Mouse (Mus musculus) testis, postnatal 14 days (tissue): ENCODE results near the gene Gm49380.

Experiments
- DNase-seq: peaks from one replicate; pipeline ENCODE4 v3.0.0; 2021; ENCODE audit warnings: low spot score

The Gm49380 gene

GRCm38 (mm10) chr9:44046426-44046825, 66.9 kb downstream of the Gm49380 start:
- no peak for DNase-seq

DNA sequence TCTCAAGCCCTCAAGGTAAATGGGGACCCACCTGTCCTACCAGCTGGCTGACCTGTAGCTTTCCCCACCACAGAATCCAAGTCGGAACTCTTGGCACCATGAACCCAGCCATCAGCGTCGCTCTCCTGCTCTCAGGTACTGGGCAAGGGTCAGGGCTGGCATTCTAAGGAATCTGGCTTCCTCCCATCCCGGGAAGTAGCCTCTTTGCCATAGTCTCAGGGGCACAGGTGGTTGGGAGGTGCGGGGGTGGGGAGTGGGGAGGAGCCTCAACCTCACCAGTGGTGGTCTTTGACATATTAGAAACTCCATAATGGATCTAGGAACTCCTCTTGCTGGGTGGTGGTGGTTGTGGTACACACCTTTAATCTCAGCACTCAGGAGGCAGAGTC, 67.4 kb downstream of the Gm49380 start:
- DNase-seq = no peak

DNA sequence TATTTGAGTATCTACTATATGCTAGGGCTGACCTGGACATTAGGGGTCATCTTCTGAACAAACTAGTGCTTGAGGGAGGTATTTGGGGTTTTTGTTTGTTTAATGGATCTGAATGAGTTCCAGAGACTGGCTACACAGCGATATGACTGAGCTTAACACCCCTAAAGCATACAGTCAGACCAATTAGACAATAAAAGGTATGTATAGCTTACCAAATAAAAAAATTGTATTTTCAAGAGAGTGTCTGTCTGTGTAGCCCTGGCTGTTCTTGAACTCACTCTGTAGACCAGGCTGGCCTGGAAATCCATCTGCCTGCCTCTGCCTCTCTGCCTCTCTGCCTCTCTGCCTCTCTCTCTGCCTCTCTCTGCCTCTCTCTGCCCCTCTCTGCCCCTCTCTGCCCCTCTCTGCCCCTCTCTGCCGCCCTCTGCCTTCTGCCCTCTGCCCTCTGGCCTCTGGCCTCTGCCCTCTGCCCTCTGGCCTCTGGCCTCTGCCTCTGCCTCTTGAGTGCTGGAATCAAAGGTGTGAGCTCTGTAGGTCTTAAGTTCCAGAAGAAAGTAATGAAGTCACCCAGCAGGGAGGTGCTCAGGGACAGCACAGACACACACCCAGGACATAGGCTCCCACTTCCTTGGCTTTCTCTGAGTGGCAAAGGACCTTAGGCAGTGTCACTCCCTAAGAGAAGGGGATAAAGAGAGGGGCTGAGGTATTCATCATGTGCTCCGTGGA, 68.0 kb downstream of the Gm49380 start:
- DNase-seq = no peak

DNA sequence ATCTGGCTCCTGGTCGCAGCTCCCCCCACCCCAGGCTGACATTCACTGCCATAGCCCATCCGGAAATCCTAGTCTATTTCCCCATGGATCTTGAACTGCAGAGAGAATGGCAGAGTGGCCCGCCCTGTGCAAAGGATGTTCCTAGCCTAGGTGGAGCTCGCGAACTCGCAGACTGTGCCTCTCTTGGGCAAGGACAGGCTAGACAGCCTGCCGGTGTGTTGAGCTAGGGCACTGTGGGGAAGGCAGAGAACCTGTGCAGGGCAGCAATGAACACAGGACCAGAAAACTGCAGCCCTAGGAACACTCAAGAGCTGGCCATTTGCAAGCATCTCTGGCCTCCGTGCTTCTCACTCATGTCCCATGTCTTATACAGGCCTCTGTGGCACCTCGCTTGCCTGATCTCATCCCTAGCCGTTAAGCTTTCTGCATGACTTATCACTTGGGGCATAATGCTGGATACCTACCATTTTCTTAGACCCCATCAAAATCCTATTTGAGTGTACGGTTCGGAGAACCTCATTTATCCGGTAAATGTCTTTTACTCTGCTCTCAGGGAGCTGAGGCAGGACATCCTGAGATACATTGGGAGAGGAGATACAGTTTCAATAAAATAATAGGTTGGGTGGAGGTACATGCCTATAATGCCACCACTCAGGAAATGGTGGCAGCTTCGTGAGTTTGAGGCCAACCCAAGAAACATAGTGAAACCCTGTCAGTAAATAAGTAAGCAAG, 68.7 kb downstream of the Gm49380 start:
- no peak for DNase-seq

DNA sequence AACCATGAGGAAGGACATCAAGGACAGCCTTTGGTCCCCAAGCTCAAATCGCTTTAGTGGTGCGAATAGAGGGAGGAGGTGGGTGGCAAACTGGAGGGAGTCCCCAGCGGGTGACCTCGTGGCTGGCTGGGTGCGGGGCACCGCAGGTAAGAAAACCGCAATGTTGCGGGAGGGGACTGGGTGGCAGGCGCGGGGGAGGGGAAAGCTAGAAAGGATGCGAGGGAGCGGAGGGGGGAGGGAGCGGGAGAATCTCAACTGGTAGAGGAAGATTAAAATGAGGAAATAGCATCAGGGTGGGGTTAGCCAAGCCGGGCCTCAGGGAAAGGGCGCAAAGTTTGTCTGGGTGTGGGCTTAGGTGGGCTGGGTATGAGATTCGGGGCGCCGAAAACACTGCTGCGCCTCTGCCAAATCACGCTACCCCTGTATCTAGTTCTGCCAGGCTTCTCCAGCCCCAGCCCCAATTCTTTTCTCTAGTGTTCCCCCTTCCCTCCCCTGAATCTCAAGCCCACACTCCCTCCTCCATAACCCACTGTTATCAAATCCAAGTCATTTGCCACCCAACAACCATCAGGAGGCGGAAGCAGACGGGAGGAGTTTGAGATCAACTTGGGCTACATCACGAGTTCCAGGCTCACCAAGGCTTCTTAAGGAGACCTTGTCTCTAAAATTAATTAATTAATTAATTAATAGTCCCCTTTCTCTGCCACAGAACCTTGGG, 69.4 kb downstream of the Gm49380 start:
- DNase-seq = no peak

GRCm38 (mm10) chr9:44042836-44043707, 70.2 kb downstream of the Gm49380 start, which contains the start of gene Thy1:
TSS of gene Thy1 (plus strand) at chr9:44043384.
- DNase-seq = no peak

DNA sequence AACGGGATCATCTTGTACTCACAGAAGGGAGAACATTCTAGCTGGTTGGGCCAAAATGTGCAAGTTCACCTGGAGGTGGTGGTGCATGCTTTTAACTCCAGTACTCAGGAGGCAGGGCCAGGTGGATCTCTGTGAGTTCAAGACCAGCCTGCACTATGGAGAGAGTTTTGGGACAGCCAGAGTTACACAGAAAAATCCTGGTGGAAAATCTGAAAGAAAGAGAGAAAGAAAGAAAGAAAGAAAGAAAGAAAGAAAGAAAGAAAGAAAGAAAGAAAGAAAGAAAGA, 71.0 kb downstream of the Gm49380 start:
- no peak for DNase-seq

- DNase-seq = no peak
Measured at GRCm38 (mm10) chr9:44041511-44042395, 71.5 kb downstream of the Gm49380 start.

- DNase-seq = no peak
Measured at GRCm38 (mm10) chr9:44037106-44037505, 76.2 kb downstream of the Gm49380 start.

DNA sequence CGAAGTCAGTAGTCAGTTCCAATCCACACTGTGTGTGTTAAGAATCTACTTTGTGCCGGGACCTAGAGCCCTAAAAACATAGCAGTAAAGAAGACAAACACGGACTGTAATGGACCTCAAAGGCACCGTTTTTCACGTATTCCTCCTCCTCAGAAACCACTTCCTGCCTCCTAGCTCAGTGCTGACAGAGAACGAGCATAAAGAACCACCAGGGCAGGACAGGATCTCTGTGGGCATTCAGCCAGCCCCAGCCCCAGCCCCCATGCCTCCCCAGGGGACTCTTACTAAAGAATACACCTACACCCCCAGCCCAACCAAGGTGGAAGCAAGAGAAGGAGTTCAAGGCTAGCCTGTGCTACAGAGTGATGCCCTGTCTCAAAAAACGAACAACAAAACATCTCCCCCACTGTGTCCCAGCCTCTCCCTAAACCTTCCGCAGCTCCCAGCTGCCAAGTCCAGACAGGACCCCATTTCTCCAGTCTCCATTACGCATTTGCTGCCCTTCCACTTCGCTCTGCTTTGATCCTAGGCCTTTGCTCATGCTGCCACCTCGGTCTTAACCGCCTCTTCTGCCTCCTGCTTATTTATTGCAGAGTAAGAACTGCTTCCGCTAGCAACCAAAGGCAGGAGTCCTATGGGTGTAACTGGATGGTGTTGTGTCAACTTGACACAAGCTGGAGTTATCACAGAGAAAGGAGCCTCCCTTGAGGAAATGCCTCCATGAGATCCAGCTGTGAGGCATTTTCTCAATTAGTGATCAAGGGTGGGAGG, 79.2 kb downstream of the Gm49380 start:
- DNase-seq = no peak

DNA sequence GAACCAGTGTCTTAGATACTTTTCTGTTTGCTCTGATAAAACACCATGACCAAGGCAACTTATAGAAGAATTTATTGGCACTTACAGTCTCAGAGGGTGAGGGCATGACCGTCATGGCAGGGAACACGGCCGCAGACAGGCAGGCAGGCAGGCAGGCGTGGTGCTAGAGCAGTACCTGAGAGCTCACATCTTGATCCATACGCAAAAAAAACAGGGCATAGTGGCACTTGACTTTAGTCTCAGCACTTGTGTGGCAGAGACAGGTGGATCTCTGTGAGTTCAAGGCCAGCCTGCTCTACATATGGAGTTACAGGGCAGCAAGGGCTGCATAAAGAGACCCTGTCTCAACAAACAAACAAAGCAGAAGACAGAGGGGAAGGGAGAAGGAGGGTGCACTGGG, 80.0 kb downstream of the Gm49380 start:
- DNase-seq = no peak

DNA sequence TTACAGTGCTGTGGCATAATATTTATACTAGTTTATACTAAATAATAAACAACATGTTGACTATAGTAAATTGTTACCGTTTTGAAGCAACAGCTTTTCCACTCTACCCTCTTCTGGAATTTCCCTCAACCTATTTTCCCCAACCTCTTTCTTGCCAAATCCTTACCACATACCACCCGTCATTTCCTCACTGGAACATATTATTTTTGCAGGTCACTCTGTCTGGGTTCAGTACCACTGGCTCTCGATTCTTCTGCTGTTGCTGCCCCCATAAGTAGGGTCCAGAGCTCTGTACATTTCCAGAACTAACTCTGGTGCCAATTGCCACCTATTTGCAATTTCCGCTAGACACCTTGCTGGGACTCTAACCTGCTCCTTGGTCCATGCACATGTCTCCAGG, 81.4 kb downstream of the Gm49380 start:
- DNase-seq = no peak

DNA sequence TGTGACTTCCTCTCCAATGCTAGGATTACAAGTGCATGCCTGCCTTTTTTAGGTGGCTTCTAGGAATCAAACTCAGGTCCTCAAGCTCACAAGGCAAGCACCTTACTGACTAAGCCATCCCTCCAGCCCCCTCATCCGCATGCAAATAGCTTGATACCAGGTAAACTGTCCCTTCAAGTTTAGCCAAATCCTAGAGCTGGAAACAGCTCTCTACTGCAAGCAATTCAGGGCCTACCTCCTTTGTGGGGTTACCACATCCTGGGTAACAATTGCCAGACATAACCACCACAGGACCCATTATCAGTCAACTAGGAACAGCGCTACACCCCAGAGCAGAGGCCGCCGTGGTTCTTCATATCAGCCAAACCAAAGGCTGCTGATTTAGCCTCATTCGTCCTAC, 82.2 kb downstream of the Gm49380 start:
- DNase-seq = no peak

DNA sequence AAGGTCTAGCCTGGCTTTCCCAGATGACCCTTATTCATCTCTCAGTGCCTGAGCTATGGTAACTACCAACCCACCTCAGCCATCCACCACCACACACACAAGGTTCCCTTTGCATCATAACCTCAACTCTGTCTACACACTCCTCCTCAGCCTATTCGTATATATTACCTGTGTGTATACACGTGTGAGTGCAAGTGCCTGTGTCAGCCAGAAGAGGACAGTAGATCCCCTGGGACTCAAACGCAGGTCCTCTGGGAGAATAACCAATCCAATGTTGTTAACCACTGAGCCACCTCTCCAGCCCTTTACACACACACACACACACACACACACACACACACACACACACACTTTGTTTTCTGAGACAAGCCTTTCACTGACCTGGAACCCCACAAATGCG, 82.7 kb downstream of the Gm49380 start:
- no peak for DNase-seq

DNA sequence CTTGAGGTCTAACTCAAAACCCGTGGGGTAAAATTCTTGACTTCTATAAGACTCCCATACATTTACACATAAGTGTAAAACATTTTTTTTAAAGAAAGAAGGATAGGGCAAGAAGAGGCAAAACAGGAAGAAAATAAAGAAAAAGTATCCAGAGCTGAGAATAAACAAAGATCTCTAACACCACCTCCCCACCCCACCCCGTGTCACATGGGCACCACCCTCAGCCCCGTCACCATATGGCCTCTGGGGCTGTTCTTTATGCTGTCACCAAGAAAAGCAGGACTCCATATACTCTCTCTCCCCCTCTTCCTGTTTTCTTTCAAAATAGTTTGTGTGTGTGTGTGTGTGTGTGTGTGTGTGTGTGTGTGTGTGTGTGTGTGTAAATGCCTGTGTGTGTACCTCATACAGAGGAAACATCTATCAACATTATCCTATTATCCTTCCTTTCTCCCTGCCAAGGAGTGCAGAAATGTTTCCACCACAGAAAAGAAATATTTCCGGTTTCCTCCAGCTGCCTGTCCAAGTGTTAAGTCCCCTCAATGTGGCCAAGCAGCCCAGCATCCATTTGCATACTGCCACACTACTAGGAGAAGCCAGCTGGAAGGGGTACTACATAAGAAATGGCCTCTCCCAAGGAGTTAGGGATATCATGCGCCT, 83.6 kb downstream of the Gm49380 start:
- DNase-seq = no peak

DNA sequence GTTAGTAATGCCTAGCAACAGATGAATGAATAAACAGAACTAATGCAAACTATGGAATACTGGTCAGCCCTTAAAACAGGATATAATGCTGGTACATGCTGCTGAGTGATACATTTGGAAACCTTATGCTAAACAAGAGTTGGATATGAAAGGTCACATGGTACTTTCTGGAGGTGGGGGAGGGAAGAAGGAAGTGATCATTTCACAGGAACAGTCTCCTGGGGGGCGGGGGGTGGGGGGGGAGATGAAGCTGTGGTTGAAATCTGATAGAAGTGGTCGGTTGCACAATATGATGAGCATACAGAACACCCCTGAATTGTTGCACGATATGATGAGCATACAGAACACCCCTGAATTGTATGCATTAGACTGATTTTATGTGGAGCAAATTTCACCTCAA, 89.2 kb downstream of the Gm49380 start:
- no peak for DNase-seq

DNA sequence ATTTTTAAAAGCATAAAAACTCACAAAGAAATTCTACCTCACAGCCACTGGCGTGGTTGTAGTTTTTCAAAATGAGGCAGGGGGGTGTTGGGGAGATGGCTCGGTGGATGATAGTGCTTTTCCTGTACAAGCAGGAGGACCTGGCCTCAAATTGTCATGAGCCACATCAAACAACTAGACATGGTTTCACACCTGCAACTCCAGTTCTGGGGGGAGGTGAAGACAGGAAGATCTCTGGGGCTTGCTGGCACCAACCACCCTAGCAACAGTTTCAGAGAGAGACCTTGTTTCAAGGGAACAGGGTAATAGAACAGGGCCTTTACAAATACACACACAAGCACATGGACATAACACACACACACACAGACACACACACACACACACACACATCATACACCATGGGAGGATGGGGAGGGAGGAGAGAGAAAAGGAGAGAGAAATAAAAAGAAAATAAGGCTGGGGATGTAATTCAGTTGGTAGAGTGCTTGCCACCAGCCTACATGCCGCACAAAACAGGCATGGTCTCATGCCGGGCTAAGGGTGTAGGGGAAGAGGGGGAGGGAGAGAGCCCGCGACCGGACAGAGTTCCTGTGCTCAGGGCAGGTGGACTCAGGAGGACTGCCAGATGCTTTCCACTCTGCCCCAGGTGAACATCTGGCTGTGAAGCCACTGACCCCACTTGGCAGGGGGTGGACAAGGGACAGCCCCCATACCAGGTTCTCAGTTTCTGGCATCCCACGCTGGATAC, 91.0 kb downstream of the Gm49380 start:
- no peak for DNase-seq

DNA sequence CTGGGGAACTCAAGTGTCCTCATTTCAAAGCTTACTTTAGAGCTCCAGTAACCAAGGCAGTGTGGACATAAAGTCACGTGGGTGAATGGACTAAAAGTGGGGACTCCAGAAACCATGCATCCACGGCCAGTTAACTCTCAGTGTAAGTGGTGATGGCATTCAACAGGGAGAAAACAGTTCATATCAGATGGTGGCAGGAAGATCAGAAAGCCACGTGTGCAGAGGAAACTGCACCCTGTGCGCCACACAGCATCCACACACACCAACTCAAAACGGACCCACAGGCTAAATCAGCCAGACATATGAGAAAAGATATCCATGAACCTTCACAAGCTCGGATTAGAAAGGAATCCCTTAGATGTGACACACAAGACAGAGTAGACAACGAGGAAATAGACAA, 93.3 kb downstream of the Gm49380 start:
- DNase-seq = no peak

DNA sequence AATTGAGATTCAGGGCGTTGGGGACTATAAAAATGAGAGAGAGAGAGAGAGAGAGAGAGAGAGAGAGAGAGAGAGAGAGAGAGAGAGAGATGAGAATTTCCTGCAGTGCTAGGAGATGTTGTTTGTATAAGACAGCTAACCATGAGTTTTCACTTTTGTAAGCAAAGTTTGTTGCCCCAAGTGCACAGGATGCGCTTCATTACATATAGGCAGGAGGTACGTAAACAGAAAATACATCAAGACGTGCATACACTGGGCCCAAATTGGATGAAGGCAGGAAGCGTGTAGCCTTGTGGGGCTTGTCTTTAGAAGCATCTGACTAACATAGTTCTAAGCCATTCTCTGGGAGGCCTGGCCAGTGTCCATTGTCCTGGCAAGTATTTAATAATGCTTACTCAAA, 95.5 kb downstream of the Gm49380 start:
- no peak for DNase-seq
